Mouse (Mus musculus): Measurements from ENCODE around the gene Tacc2.

DNA sequence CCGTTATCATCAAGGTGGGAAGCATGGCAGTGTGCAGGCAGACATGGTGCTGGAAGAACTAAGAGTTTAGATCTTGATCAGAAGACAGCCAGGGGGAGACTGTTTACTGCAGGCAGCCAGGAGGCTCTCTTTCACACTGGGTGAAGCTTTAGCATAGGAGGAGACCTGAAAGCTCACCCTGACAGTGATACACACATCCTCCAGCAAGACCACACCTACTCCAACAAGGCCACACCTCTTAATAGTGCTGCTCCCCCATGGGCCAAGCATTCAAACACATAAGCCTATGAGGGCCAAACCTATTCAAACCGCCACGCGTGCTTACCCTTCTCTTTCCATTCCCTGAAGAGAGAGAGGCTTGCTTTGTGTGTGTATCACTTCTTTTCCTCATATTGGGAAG, 14.0 kb upstream of the Tacc2 start:
- TF ChIP-seq POLR2A (IDR thresholded peaks at IDR 0.05; ENCODE audit: low read depth, low read length) (no peak), CTCF (conservative IDR thresholded peaks at IDR 0.05; ENCODE audit: insufficient read depth, insufficient read length, low read depth, low read length) (no peak)

Measured in kidney, adult 2 months (tissue).